Mouse (Mus musculus): Measurements from ENCODE around the gene Aff3.
A peak's percentile ranks its signal among the peaks of the same experiment; 100 is the strongest.

Aff3 gene

DNA sequence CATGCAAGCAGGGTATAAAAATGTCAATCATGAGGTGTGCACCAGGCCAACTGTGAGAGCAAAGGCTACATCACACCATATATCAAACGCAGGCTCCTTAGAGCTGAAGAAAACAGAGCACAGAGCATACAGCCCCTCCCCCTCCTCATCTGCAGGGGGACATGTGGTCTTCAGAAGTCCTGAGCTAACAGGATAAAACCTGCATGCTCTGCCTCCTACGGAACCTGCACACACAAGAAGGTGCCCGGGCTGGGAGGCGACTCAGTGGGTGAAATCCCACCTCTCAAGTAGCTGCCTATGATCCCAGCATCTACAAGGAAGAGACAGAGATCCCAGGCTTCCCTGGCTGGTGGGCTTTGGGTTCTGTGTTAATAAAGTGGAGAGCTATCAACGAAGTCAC lies 70.0 kb downstream of the Aff3 start:
- DNase-seq, result no peak

DNA sequence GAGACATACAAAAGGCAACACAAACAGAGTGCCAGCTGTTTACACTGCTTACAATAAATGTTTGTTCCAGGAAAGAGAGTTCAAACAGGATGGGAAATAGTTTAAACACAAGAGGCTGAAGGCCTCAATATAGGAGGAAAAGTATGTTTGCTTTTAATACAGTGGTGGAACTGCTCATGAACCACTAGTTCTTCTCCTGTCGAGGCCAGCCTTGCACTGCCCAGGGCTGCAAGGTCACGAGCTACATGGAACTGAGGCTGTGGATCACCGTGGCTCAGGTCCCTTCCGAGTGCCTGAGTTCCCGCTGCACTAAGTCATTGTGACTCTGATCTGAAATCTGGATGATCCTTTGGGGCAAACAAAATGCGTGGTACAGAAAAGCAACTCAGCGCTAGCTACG lies 73.6 kb downstream of the Aff3 start:
- DNase-seq, result no peak

- no peak for DNase-seq
Observed at GRCm38 (mm10) chr1:38588741-38589140, 76.0 kb downstream of the Aff3 start.

GRCm38 (mm10) chr1:38582328-38582727 lies 82.4 kb downstream of the Aff3 start:
- DNase-seq, result no peak

DNA sequence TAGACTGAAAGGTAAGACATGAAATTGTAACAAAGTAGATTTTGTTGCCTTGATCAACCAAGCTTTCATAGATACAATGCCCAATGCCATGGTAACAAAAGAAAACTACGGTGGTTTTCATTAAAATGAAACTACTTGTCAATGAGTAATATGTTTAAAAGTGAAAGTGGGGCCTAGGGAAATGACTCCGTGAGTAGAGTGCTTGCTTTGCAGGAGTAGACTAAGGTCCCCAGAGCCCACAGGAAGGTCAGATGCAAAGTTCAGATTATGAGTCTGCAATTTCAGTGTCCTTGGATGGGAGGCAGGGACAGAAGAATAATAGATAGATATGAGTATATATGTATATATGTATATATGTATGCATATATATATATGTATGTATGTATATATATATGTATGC lies 84.2 kb downstream of the Aff3 start:
- DNase-seq, result no peak

DNA sequence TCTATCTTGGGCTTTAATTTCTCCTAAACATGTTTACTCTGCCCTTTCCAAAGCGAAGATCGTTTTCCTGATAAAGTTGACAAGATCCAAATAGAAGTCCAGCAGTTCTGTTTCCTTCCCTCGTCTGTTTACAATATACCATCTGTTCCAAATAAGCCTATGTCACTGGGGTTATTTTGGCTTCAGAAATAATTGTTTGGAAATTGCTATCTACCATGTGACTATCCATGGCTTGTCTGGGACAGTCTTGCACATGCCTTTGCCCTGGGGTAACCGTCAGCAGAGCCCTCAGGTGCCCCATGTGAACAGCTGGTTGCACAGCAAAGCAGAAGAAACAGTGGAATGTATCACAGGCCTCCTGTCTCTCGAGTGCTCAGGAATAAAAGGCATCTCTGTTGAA lies 86.4 kb downstream of the Aff3 start:
- peak in 1 of 2 experiments; percentile 10 for DNase-seq

DNA sequence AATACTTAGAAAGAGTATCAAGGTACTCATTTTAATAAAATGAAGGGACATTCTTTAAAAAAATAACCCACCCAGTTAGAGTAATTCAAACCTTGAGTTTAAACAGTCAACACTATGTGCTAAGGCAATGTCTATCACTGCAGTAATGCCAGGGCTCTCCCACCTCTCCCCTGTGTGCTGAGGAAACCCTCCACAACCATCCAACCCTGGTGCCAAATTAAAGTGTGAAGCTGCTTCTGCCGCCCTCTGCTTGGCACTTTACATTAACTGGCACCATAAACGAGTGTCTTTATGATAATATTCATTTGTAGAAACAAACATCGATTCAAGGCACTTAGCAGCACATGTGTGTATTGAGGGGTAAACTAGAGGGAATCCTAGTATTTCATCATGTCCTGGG lies 97.0 kb downstream of the Aff3 start:
- DNase-seq, result no peak

DNA sequence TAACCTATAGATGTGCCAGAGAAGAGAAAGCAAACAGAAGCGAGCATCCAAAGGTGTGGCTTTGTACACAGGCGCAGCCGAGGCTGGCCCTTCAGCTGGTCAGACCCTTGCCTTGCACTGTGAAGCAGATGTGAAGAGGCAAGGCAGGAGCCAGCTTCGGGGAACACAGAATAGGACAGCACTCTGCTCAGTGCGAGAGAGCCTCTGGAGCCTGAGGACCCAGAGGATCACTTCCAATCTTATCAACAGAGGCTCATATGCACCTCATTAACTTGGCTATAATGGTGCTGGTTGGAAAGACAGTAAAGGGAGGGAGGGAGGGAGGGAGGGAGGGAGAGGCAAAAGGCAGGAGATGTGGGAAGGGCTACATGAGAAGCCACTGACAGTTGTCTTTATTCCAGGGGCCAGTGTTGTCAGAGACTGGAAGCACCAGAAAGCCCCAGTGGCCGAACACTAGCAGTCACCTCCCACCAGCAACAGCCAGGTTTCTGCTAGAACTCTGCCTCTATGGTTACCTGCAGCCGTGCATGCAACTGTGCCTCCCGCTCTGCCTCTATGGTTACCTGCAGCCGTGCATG lies 98.6 kb downstream of the Aff3 start:
- DNase-seq, result no peak

DNA sequence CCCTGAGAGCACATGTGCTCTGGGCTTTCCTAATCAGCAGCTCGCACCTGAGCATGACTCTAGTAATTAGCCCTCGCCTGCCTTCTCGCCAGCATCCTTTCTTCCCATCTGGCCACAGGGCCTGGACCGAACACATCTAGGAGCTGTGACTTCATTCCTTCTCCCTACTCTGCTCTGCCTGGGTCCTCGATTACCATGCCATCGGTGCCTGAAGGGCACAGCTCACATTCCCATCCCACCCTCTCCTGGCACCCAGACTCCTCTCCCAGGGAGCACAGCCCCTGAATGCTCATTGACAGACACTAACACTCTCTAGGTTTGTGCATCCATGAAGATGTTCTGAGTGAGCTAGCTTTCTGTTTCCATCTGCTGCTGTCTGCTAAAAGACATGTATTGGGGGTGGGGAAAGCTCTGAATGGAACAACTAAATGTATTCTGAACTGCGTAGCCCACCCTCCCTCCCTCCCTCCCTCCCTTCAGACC lies 99.4 kb downstream of the Aff3 start:
- no peak for DNase-seq

DNA sequence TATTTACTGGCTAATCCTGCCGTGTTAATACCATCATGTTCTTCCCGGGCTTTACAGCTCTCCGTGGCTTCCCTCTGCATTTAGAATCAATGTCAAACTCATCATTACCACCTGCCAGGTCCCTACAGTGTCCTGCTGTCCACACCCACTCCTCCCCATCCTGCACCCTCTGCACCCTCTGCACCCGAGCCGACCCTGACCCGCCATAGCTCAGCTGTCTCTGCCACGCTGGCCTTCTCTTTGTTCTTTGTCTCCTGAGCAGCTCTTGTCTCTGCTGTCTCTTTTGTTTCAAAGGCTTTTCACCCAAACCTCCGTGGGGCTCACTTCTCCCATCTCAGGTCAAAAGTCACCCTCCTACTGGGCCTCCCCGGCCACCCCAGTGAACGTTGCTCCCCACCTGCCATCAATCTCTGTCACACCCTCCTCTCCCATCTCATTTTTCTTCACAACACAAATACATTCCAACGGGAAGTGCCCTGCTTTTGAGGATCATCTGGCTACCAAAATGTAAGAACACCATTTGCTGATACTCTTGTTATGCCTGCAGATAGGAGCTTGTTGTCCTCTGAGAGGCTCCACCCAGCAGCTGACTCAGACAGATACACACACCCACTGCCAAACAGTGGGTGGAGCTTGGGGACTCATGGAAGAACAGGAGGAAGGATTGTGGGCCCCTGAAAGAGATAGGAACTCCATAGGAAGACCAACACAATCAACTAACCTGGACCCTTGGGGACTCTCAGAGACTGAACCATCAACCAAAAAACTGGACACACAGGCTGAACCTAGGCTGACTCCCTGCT lies 102.2 kb downstream of the Aff3 start:
- peak in 1 of 2 experiments; percentile 30 for DNase-seq

DNA sequence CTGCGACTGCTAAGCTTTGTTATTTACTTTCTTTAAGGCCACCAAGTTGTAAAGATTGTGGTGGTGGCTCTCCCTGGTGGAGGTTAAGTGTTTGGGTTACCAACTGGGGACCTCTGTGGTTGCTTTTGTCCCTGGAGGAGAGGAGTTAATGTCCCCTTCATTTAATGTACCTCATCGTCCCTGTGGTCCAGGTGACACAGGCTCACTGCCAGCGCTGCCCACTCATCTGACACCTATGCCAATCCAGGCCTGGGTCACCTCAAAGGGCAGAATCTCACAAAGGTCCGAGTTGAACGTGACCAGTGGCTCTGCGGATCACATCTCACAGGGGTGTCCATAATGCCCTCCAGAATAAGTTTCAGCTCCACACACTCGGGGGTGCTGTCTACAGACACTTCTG lies 103.4 kb downstream of the Aff3 start:
- DNase-seq, result no peak

GRCm38 (mm10) chr1:38560666-38561065 lies 104.1 kb downstream of the Aff3 start:
- no peak for DNase-seq

DNA sequence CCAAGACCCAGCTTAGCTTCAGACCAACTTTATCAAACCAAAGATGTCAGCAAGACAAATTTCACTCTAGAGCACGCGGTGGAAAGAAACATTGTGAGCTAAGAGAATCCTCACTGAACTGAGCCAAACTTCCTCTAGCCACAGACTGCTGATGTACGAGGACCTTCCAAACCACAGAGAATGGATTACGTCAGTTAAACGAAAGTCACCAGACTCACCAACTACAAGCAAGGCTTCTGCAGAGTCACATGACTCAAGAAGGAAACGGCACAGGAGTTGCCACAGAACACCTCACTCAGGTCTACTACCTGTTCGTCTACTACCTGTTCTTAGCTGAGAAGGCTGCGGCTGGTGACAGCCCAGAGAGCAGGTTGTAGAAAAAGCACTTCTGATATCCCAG lies 107.1 kb downstream of the Aff3 start:
- no peak for DNase-seq

- no peak for DNase-seq
Observed at GRCm38 (mm10) chr1:38554546-38554945, 110.2 kb downstream of the Aff3 start.

DNA sequence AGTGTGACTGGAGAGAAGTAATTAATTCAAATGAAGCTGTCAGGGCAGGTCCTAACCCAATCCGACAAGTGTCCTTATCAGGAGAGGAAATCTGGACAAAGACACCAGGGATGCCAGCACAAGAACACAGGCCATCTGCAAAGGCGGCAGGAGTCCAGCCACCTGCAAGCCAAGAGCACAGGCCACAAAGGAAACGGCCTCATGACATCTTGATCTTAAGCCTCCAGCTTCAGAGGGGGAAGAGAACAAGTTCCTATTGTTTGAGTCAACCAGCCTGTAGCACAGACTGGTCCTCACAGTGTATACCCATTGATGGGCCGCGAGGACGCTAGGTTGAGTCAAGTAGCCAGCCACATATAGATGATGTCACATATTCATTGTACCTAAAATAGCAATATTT lies 111.7 kb downstream of the Aff3 start:
- no peak for DNase-seq

GRCm38 (mm10) chr1:38550579-38550978 lies 114.2 kb downstream of the Aff3 start:
- DNase-seq, result no peak

DNA sequence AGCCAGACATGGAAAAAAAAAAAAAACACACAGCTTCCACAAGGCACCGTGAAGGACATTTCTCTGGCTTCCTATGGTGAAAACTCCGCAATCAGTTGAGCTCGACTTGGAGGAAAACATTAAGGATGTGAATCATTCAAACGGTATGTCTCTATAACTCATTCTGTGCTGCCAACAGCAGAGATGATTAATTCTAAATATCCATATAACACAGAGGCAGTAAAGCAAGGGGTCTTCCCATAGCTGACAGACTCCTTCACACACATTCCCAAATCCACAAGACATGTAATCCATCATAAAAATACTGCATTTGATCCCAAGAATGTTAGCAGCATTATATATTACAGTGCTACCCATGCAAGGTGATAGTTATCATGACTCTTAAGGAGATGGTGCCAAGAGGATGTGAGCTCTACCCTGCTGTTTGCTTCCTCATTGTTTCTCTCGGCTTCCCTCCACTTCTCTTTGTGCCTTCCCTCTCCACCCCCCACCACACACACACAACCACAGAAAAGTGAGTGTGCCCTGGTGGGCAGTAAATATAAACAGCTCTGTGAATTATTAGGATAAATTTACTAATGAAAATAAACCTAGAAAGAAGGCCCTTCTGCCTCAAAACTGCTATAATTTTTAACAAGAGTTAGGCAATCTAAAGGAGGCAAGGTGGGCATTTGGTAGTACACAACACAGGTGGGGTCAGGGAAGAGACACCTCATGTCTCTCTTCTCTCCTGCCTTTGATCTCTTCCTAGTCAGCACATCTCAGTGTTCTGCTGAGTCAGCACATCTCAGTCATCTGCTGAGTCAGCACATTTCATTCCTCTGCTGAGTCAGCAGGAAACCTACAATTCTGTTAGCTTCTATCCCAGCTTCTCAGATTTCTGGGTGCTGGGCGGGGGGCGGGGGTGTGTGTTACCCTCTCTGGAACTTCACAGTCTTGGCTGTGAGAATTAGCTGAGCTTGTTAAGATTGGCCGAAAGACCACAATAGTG lies 115.8 kb downstream of the Aff3 start:
- DNase-seq, result no peak

GRCm38 (mm10) chr1:38547685-38548084 lies 117.1 kb downstream of the Aff3 start:
- no peak for DNase-seq

DNA sequence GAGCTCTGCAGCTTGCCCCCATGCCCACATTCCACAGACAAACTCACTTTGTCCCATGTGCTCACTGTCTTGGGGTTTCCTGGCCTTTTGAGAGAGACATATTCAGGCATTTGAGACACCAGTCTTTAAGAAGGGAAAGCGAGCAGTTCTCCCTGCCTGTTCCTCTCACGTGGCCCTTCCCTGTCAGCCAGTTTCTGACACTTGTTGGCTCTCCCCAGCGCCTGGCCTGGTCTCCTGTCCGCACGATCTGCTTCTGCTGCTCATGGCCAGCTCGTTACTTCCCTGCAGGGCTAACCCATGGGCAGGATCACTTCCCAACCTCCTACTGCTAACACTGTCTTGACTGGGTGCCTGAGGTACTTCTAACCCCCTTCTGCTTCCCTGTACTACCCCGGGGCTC lies 118.1 kb downstream of the Aff3 start:
- no peak for DNase-seq

DNA sequence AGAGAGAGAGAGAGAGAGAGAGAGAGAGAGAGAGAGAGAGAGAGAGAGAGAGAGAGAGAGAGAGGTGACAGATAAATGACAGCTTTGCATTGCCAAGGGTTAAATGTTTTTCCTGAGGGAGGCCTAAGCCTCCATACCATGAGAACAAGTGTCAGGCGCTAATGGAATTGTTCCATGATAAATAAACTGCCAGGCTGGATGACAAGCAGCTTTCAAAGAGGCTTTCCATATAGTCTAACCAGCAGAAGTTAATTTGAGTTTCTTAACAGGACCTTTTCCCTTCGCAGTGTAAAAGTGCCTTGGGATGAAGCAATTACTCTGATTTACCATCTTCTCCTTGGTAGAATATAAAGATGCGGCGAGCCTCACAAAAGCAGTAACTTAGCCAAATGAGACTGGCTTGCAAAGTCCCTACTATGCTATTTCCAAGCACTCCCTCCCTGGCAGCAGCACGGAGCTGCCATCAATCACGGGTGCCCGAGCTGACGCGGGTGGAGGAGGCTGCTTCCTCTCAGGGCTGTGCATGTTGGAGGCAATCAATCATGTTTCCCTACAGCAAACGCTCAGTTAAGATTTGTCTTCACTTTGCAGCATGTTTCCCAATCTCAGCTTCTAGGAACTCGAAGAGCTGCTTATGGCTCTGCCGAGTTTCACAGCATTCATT lies 119.3 kb downstream of the Aff3 start:
- peak; percentile 17 to 51 for DNase-seq

- no peak for DNase-seq
Observed at GRCm38 (mm10) chr1:38544501-38544900, 120.3 kb downstream of the Aff3 start.

DNA sequence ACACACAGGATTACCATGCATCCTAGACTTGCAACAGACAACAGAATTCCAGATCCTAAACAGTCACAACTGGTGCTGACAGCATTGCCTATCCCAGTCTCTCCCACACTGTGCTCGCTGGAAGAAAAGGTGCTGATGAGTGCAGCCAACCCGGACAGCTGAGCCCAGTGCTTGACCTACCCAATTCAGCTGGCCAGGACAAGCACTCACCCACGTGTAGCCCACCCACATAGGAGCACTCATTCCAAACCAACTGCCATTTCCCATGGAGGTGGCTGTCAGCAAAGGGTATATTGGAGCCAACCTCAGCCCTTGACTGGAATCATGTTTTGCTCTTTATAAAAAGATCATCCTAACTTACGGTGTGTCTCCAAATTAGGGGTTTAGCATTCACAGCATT lies 123.2 kb downstream of the Aff3 start:
- no peak for DNase-seq

Data from lung, adult 18-20 months (tissue).